Mouse (Mus musculus) yolk sac, embryonic 10.5 days (tissue): ENCODE results near the gene Mast4.
A peak's percentile ranks its signal among the peaks of the same experiment; 100 is the strongest.

Source experiments
- DNase-seq: peaks from one replicate; pipeline ENCODE4 v3.0.0-alpha.2; 2017; ENCODE audit warnings: low spot score

Mast4 gene

GRCm38 (mm10) chr13:103121796-103122792 lies 212.2 kb downstream of the Mast4 start:
- DNase-seq: no peak

GRCm38 (mm10) chr13:103120669-103121131 lies 213.6 kb downstream of the Mast4 start:
- peak; percentile 20 for DNase-seq

GRCm38 (mm10) chr13:103119728-103120127 lies 214.6 kb downstream of the Mast4 start:
- DNase-seq: no peak

GRCm38 (mm10) chr13:103115116-103115515 lies 219.2 kb downstream of the Mast4 start:
- no peak for DNase-seq

- DNase-seq: no peak
Measured at GRCm38 (mm10) chr13:103114274-103114673, 220.0 kb downstream of the Mast4 start.

GRCm38 (mm10) chr13:103109872-103110271 lies 224.4 kb downstream of the Mast4 start:
- peak; percentile 44 for DNase-seq

DNA sequence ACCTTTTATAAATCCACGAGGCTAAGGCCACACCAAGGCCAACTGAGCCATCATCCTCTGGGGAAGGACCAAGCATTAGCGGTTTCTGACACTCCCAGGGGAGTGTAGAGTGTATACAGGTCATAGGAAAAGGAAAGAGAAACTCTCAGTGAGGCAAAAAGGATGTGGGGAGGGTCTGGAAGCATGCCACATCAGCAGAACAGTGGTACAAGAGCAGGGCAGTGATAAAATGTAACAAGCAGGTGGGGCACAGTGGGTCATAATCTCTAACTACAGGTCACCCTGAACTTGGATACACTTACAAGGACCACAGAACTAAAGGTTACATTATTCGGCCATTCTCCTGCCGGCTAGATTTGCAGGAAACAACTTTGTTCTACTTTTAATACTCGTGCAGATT lies 226.9 kb downstream of the Mast4 start:
- no peak for DNase-seq

DNA sequence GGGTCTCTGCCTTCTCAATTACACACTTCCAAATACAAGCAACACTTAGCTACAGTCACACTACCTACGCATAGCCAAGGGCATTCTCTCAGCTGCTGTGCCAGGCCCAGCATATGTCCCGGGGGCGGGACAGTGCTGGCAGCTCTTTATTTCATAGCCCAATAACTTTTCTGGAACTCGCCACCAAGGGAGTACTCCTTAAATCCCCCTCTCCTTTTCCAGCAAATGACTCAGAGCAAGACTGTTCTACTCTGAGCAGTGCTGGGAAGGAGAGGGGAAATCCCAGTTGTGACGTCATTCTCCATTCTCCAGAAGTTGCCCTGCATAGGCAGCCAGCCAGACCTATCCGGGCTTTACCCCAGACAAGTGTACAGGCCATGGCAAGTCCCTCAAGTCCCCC lies 231.7 kb downstream of the Mast4 start:
- no peak for DNase-seq

GRCm38 (mm10) chr13:103096346-103097150 lies 237.7 kb downstream of the Mast4 start:
- peak; percentile 43 for DNase-seq

DNA sequence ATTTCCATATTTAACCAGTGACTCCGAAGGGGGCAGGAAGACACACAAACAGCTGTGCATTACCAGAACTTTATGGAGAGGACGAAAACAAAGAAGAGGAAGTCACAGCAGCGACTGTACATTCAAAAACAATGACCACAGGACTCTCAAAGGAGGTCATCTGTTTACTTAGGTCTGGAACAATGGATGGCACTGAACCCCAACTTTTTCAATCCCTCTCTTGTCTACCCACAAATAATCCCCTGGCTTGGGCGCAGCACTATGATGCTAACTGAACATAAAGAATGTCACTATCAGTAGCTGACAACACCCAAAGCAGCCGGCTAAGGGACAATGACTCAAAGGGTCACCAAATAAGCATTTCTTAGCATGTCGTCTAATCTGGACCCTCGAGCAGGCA lies 238.8 kb downstream of the Mast4 start:
- no peak for DNase-seq

DNA sequence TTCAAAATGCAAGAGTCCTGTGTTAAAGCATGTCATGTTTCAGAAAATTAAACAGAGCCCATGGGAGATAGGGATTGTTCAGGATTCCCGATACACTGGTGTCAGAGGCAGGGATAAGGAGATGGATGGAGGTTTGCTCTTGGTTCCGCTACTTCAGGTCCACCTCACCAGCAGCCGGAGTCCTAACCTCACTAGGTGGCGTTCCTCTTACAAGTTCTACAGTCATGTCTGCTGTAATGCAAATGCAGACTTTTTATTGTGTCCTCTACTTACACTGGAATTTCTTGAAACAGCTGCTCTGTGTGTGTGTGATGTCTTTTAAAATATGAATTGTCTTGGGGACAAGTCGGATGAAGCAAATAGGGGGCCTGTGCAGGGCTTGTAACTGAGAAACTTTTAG lies 239.7 kb downstream of the Mast4 start:
- no peak for DNase-seq

- no peak for DNase-seq
Measured at GRCm38 (mm10) chr13:103093713-103094112, 240.6 kb downstream of the Mast4 start.

DNA sequence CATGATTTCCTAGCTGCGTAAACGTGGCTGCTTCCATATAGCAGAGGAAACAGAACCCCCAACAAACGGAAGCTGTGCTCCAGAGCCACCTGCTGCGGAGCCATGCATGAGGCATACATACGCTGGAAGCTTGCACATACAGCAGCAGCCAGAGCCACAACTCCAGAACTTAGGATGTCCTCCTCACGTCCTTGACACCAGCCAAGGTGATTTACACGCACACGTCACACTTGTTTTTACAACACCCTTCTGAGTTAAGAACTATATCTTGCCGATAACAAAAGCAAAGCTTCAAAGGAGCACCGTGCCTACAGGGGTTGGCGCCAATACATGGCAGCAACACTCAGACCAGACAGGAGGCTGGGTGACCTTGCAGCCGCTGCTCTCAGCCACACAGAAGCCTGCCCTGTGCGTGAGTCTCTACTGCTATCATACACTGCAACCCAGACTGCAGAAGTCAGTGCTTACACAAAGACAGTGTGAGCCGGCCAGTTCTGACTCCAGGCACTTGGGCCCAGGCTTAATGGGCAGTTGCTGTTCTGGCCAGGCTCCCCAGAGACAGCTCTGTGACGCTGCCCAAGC lies 248.7 kb downstream of the Mast4 start:
- no peak for DNase-seq

GRCm38 (mm10) chr13:103082891-103083290 lies 251.4 kb downstream of the Mast4 start:
- no peak for DNase-seq

DNA sequence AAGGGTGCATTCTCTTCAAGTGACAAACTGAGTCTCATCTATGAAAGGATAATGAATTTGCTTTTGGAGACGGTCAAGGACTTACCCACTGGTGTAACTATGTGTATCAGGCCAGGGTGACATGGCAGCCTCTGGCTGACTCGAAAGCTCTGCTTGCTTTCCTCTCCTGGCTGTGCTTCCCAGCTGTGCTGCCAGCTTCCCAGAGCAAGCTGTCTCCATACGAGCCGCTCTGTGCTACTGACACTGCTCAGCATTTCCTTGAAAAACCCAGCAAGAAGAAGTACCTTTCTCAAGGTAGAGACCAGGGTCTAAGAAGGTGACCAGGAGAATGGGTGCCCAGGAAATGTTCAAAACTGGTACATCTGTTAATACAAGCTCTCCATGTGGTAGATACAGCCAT lies 254.5 kb downstream of the Mast4 start:
- DNase-seq: no peak

GRCm38 (mm10) chr13:103078815-103079214 lies 255.5 kb downstream of the Mast4 start:
- DNase-seq: no peak

GRCm38 (mm10) chr13:103073461-103073860 lies 260.8 kb downstream of the Mast4 start:
- DNase-seq: no peak

- no peak for DNase-seq
Measured at GRCm38 (mm10) chr13:103071783-103072182, 262.5 kb downstream of the Mast4 start.

- no peak for DNase-seq
Measured at GRCm38 (mm10) chr13:103067581-103068166, 266.6 kb downstream of the Mast4 start.

DNA sequence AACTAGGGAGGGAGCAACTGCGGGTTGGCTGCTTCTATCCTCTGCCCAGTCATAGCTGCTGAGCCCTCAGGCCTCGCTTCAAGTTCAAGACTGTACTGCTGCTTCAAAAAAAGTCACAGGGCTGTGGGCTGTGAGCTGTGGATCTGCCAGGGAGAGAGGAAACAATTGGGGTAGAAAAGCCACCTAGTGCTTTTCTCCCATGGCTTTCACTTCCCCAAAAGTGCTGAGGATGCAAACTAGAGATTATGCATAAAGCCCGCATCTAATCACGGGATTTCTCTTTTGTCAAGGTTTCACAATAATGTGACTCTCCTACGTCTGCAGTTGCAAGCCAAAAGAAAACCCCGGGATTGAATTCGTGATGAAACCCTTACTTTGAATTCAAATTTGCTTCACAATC lies 268.9 kb downstream of the Mast4 start:
- no peak for DNase-seq

GRCm38 (mm10) chr13:103061680-103062079 lies 272.6 kb downstream of the Mast4 start:
- no peak for DNase-seq
